Mouse (Mus musculus) lung, postnatal 4 days (tissue): ENCODE measurements around the gene Gm17349.

ENCODE experiments used
- DNase-seq, 2 experiments: peaks; one replicate each; pipeline ENCODE4 v3.0.0; 2021

The Gm17349 gene

GRCm38 (mm10) chr15:99698533-99699085 is 6.7 kb downstream of the Gm17349 start:
- DNase-seq = no peak

- no peak for DNase-seq
Measured at GRCm38 (mm10) chr15:99697309-99697708, 8.0 kb downstream of the Gm17349 start.

GRCm38 (mm10) chr15:99691976-99692375 is 13.3 kb downstream of the Gm17349 start:
- DNase-seq = no peak

- DNase-seq = no peak
Measured at GRCm38 (mm10) chr15:99690924-99691323, 14.4 kb downstream of the Gm17349 start.

- peak; percentile 62 to 69 for DNase-seq
Measured at GRCm38 (mm10) chr15:99688712-99689111, 16.6 kb downstream of the Gm17349 start.

- no peak for DNase-seq
Measured at GRCm38 (mm10) chr15:99684156-99684555, 21.1 kb downstream of the Gm17349 start.

GRCm38 (mm10) chr15:99682880-99683279 is 22.4 kb downstream of the Gm17349 start:
- DNase-seq = no peak

GRCm38 (mm10) chr15:99679008-99679407 is 26.3 kb downstream of the Gm17349 start:
- DNase-seq = no peak

GRCm38 (mm10) chr15:99678063-99678800 is 27.1 kb downstream of the Gm17349 start:
- peak in 1 of 2 experiments; percentile 46 for DNase-seq

- peak in 1 of 2 experiments; percentile 45 for DNase-seq
Measured at GRCm38 (mm10) chr15:99677089-99677488, 28.2 kb downstream of the Gm17349 start.

- DNase-seq = no peak
Measured at GRCm38 (mm10) chr15:99674866-99675265, 30.4 kb downstream of the Gm17349 start.

- DNase-seq = no peak
Measured at GRCm38 (mm10) chr15:99671783-99672182, 33.5 kb downstream of the Gm17349 start.

GRCm38 (mm10) chr15:99670964-99671670 is 34.2 kb downstream of the Gm17349 start:
- DNase-seq = no peak

GRCm38 (mm10) chr15:99670154-99670821 is 35.0 kb downstream of the Gm17349 start, which contains the start of gene Asic1:
TSS of gene Asic1 (plus strand) at chr15:99670368.
- DNase-seq = peak; percentile 69 to 84

- no peak for DNase-seq
Measured at GRCm38 (mm10) chr15:99669392-99669791, 35.9 kb downstream of the Gm17349 start.

GRCm38 (mm10) chr15:99668881-99669280 is 36.4 kb downstream of the Gm17349 start:
- DNase-seq = peak; percentile 79 to 85

GRCm38 (mm10) chr15:99667544-99667943 is 37.7 kb downstream of the Gm17349 start:
- no peak for DNase-seq

GRCm38 (mm10) chr15:99664600-99665451 is 40.5 kb downstream of the Gm17349 start:
- peak; percentile 78 to 83 for DNase-seq

- no peak for DNase-seq
Measured at GRCm38 (mm10) chr15:99663964-99664599, 41.2 kb downstream of the Gm17349 start.

GRCm38 (mm10) chr15:99662371-99662770 is 42.9 kb downstream of the Gm17349 start:
- DNase-seq = no peak

- no peak for DNase-seq
Measured at GRCm38 (mm10) chr15:99661121-99661830, 44.0 kb downstream of the Gm17349 start.
